Mouse (Mus musculus) liver, embryonic 16.5 days (tissue): ENCODE measurements around the gene Zfp362. TPM values are rescaled to one million over a fixed set of nuclear protein-coding genes. Genes with fewer than 3 reads are reported as not detected.

Experiments used
- ATAC-seq: fragments of 200-750 bp; cut with Nextera tagmentation; 2 replicates; pipeline ENCODE4 v1.8.0; 2017; ENCODE audit warnings: low read depth, mild to moderate bottlenecking, moderate number of reproducible peaks, moderate library complexity
- H3K27ac ChIP-seq: fragments of 300-500 bp; sonication (generic); 2 replicates; pipeline ENCODE4 v1.5.1; 2014; ENCODE audit warnings: mild to moderate bottlenecking, low read length
- H3K27me3 ChIP-seq: fragments of 300-500 bp; sonication (generic); 2 replicates; pipeline ENCODE4 v1.6.1; 2014; ENCODE audit warnings: low read depth, low read length, mixed read lengths; ENCODE audit not compliant: control insufficient read depth, insufficient read depth
- H3K36me3 ChIP-seq: fragments of 300-500 bp; sonication (generic); 2 replicates; pipeline ENCODE4 v1.6.1; 2014; ENCODE audit warnings: mild to moderate bottlenecking; ENCODE audit not compliant: control insufficient read depth, insufficient read depth
- H3K4me1 ChIP-seq: fragments of 300-500 bp; sonication (generic); 2 replicates; pipeline ENCODE4 v1.6.1; 2014; ENCODE audit warnings: low read depth, low read length, mixed read lengths; ENCODE audit not compliant: control insufficient read depth
- H3K4me2 ChIP-seq: fragments of 300-500 bp; sonication (generic); 2 replicates; pipeline ENCODE4 v1.6.1; 2014; ENCODE audit warnings: low read depth, low read length, mixed read lengths
- H3K4me3 ChIP-seq: fragments of 300-500 bp; sonication (generic); 2 replicates; pipeline ENCODE4 v1.5.1; 2014; ENCODE audit warnings: low read depth, mild to moderate bottlenecking, low read length
- H3K9ac ChIP-seq: fragments of 300-500 bp; sonication (generic); 2 replicates; pipeline ENCODE4 v1.6.1; 2014; ENCODE audit warnings: low read depth, low read length
- H3K9me3 ChIP-seq: fragments of 300-500 bp; sonication (generic); replicated peaks from 2 replicates; pipeline ENCODE4 v1.6.1; 2016; ENCODE audit warnings: low read length; ENCODE audit not compliant: control insufficient read depth
- WGBS: fragments of 180-500 bp; shearing (Covaris S2); extraction: QIAGEN DNeasy Blood & Tissue Kit; methylation state at CpG from one replicate; pipeline ENCODE4 v1.1.7; 2014; ENCODE audit not compliant: insufficient replicate concordance; 5-methylcytosine and 5-hydroxymethylcytosine counted together
- polyA plus RNA-seq: library from polyadenylated mRNA; unstranded; fragments of >200 nt; fragmentation: Nextera tagmentation; extraction: Ambion mirVana; gene quantifications from 2 replicates; pipeline ENCODE4 v1.2.1, GENCODE M21; 2015

Gene Zfp362
- polyA plus RNA-seq, 1 experiment from 2014 or later, result 5.2 TPM

DNA sequence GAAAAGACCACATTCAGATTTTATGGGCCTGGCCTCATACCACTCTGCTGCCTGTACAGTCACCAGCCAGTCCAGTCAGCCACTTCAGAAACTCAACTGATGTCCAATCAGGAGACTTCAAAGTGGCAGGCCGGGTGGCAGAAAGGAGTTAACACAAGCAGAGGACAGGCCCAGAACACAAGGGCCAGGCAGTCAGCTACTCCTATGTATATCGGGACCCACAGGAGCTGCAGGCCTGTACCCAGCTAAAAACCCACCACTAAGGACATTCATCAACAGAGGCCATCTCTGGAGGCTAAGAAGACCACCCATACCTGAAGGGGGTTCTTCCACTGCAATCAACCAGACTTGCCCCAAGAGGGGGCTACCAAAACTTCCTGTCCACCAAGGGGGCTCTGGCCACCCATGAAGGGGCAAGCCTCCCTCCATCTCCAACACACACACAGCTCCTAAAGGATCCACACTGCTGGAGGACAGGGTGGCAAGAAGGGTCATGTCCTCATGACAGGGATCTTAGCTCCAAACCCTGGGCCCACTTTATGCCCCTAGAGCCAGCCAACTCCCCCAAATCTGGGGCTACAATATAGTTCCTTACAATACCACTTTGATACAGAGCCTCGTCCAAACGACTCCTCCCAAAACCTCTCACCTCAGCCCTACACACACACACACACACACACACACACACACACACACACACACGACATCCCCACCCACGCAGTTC is 1.3 kb downstream of the Zfp362 start:
- H3K9ac ChIP-seq, result peak overlapping the region; percentile 91
- H3K4me2 ChIP-seq, result peak overlapping the region; percentile 98
- 11% methylated on average over 6 of the region's 6 CpGs for WGBS
- peak overlapping the region; percentile 7; the same call in 1 of the 2 replicates for H3K27ac ChIP-seq
- H3K4me3 ChIP-seq, result peak overlapping the region; percentile 83
- no peaks in the 10 kb centered on the region for H3K36me3 ChIP-seq
- H3K4me1 ChIP-seq, result peaks cover 39% of the 10 kb centered on the region
- H3K9me3 ChIP-seq, result no peaks in the 10 kb centered on the region
- no peak for ATAC-seq
- no peaks in the 10 kb centered on the region for H3K27me3 ChIP-seq

DNA sequence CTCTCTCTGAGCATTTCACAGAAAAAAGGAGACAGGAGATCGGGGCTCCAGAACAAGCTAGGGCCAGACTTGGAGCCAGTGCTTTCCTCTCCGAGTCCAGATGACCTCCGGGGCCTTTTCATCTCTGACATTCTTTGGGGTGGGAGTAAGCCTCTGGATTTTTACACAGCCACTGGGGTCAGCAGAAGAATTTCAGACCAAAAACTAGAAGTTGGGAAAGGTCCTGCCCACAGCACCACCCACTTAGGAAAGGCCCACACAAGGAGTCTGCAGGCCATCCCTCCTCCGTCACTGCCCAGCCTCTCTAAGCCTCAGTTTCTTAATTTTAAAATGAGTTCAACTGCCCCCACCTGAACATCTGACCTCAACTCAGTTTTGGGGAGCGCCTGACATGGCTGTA is 2.3 kb downstream of the Zfp362 start:
- Histone ChIP-seq H3K4me3 (no peak overlapping the region), H3K4me2 (no peak overlapping the region), H3K27me3 (no peaks in the 10 kb centered on the region), H3K4me1 (peaks cover 39% of the 10 kb centered on the region), H3K36me3 (no peaks in the 10 kb centered on the region), H3K9ac (no peak overlapping the region), H3K27ac (no peak overlapping the region), H3K9me3 (no peaks in the 10 kb centered on the region)
- no peak for ATAC-seq
- WGBS, result 73% methylated on average over 5 of the region's 5 CpGs

DNA sequence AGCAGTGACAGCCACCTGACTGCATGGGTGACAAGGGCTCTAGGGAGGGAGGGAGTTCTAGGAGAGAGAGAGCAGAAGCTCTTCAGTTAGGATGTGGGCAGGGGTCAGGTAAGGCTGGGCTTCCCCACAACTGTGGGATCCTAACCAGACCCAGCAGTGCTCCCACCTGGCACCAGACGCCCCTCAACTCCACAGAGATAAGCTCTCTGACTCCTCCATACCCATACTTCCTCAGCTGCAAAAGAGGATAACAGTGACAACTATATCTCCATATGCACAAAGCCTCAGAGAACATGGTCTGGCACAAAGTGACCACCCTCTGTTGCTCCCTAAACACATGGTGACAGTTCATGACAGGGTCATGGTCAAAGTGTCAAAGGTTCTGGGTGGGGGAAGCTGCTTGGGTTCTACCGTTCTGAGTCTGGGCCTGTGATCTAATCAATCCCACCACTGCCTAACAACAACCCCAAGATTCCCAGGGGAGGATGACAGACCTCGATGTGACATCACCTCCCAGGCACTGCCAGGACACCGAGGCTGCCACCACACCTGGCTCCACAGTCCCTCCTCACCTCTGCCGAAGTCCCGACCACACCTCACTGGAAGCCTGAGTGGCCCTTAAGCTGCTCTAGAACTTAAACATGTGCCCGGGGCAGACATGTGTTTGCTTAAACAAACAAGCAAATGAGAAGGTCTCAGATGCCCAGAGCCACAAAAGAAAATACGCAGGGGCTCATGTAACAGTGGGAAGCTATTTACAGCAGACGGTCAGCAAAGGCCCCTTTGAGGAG is 4.0 kb downstream of the Zfp362 start:
- Histone ChIP-seq H3K4me2 (no peak overlapping the region), H3K36me3 (no peaks in the 10 kb centered on the region), H3K9ac (no peak overlapping the region), H3K27me3 (no peaks in the 10 kb centered on the region), H3K9me3 (no peaks in the 10 kb centered on the region), H3K27ac (no peak overlapping the region), H3K4me3 (no peak overlapping the region), H3K4me1 (peaks cover 32% of the 10 kb centered on the region)
- WGBS, result 50% methylated on average over 9 of the region's 9 CpGs
- ATAC-seq, result no peak

DNA sequence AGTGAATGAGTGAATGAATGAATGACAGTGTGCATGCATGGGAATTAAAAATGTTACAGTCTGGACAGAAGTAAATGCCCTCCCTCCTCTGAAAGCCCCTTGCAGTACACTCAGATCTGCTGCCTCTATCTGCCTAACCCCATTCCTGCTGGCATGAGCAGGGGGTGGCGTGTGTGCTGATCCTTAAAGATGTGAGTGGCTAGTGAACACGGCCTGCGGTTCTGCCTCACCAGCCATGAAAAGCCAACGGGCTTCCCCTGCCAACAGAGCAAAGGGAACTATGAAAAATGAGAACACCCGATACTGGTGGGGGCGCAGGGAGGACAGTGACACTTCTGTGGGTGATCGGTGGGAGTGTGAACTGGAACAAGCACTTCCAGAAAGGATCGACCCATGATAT is 9.1 kb downstream of the Zfp362 start:
- Histone ChIP-seq H3K9ac (no peak overlapping the region), H3K27ac (no peak overlapping the region), H3K4me3 (no peak overlapping the region), H3K9me3 (no peaks in the 10 kb centered on the region), H3K27me3 (no peaks in the 10 kb centered on the region), H3K4me2 (no peak overlapping the region), H3K4me1 (peaks cover 15% of the 10 kb centered on the region), H3K36me3 (no peaks in the 10 kb centered on the region)
- no peak for ATAC-seq
- WGBS, result 64% methylated on average over 8 of the region's 8 CpGs

DNA sequence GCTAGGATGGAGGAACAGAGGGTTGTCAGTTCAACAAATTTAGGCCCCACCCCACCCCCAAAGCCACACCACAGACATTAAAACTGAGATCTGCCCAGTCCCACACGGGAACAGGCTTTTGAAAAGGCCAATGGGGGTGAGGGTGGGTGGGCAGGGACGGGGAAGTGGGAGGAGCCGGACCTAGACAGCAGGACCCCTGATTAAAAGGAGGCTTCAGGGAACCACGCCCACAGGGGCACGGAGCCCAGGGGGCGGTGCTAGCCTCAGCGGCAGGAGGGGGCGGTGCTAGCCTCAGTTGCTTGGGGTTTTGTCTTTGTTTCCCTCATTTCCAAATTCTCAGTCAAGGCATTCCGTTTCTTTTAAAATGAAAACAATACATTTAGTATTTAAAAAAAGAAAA is 10.2 kb downstream of the Zfp362 start:
- H3K4me1 ChIP-seq, result peaks cover 15% of the 10 kb centered on the region
- H3K27ac ChIP-seq, result no peak overlapping the region
- no peaks in the 10 kb centered on the region for H3K36me3 ChIP-seq
- 0 out of 2 replicates have a peak, but pooled peaks have one; percentile 14 for ATAC-seq
- no peak overlapping the region for H3K9ac ChIP-seq
- H3K4me3 ChIP-seq, result no peak overlapping the region
- no peaks in the 10 kb centered on the region for H3K27me3 ChIP-seq
- 8% methylated on average over 9 of the region's 9 CpGs for WGBS
- H3K9me3 ChIP-seq, result no peaks in the 10 kb centered on the region
- no peak overlapping the region for H3K4me2 ChIP-seq

DNA sequence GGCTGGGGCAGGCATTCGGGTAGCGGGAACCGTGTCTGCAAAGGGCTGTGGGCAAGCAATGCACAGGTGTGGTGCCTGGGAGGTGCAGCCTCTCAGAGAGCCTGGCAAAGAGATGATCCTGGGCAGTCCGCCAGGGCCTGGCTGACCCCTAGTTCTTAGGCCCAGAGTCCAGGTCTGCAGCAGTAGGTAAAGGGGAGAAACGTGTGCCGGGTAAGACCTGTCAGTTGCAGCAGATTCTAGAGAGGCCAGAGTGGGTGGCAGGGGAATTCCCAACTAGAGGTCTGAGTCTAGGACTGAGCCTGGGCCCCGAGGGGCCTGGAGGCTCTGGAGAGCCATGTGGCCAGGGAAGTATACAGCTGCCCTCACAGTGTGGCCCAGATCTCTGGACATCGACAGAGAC is 11.6 kb downstream of the Zfp362 start:
- 71% methylated on average over 8 of the region's 8 CpGs for WGBS
- ATAC-seq, result peak; percentile 52
- H3K4me3 ChIP-seq, result no peak overlapping the region
- no peaks in the 10 kb centered on the region for H3K36me3 ChIP-seq
- H3K27me3 ChIP-seq, result no peaks in the 10 kb centered on the region
- no peak overlapping the region for H3K9ac ChIP-seq
- no peaks in the 10 kb centered on the region for H3K9me3 ChIP-seq
- peaks cover 15% of the 10 kb centered on the region for H3K4me1 ChIP-seq
- no peak overlapping the region for H3K4me2 ChIP-seq
- H3K27ac ChIP-seq, result no peak overlapping the region

DNA sequence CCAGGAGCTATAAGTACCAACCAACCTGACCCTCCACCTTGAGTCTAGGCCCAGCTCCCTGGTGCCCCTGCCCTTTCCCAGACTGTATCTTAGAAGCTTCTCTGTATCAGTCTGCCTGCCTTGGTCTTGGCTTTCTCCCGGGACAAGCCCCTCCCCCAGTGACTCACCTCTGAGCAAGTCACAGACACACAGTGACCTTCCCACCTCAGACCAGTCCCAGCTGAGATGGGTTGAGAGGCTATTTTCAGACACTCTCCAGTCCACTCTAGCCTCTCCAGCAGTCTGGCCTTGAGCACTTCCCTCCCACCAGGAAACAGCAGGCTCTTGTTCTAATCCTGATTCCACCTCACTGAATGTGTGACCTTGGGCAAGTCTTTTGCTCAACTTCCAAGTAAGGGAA is 12.1 kb downstream of the Zfp362 start:
- H3K9ac ChIP-seq, result no peak overlapping the region
- H3K4me1 ChIP-seq, result peaks cover 15% of the 10 kb centered on the region
- no peak for ATAC-seq
- H3K4me3 ChIP-seq, result no peak overlapping the region
- no peaks in the 10 kb centered on the region for H3K27me3 ChIP-seq
- H3K9me3 ChIP-seq, result no peaks in the 10 kb centered on the region
- H3K27ac ChIP-seq, result no peak overlapping the region
- H3K4me2 ChIP-seq, result no peak overlapping the region
- WGBS, result 43% methylated on average over 1 of the region's 1 CpGs
- no peaks in the 10 kb centered on the region for H3K36me3 ChIP-seq

DNA sequence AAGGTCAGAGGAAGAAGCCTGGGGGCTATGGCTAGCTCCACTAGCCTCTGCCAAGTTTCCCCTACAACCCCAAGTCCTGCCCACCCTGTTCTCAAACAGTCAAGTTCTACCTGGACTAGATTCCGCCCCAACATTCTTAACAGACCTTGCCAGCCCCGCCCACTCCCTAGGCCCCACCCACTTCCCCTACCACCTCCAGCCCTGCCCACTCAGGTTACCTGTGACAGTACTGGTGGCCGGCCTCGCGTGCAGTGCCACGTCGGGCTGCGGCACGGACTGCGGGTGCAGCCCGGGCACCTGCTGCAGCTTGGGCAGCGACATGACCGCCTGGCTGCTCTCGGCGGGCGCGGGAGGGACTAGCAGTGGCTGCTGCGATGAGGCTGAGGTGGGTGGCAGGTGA is 16.2 kb downstream of the Zfp362 start:
- no peak overlapping the region for H3K9ac ChIP-seq

DNA sequence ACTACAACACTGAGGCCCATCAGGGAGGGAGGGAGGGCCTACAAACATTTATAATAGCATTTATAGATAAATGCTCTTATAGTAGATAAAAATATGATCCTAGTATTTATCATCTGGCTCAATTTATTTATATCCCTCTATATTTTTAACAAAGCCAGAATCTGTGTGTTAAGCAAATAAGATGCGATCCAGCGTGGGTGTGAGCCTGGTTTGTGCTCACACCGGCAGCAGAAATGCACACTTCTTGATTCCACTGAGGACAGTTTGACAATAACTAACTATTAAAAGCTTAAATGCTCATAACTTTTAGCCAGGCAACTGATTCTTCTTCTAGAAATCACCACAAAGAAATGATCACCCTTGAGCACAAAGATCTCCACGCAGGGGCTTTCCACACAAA is 17.7 kb downstream of the Zfp362 start:
- H3K4me1 ChIP-seq, result peaks cover under 1% of the 10 kb centered on the region
- H3K27ac ChIP-seq, result no peak overlapping the region
- no peak for ATAC-seq
- WGBS, result 77% methylated on average over 4 of the region's 4 CpGs
- no peak overlapping the region for H3K4me2 ChIP-seq
- H3K27me3 ChIP-seq, result no peaks in the 10 kb centered on the region
- no peak overlapping the region for H3K4me3 ChIP-seq
- no peaks in the 10 kb centered on the region for H3K9me3 ChIP-seq
- peaks cover 10% of the 10 kb centered on the region for H3K36me3 ChIP-seq
- H3K9ac ChIP-seq, result no peak overlapping the region

More for the DNA sequence above, 16.2 kb downstream of the Zfp362 start:
- peak overlapping the region; percentile 41 for H3K4me3 ChIP-seq
- ATAC-seq, result peak; percentile 30; the same call in 1 of the 2 replicates
- H3K4me2 ChIP-seq, result peak overlapping the region; percentile 47
- H3K27me3 ChIP-seq, result no peaks in the 10 kb centered on the region
- WGBS, result 68% methylated on average over 18 of the region's 18 CpGs
- H3K4me1 ChIP-seq, result no peaks in the 10 kb centered on the region; the same call in none of the 2 replicates
- H3K9me3 ChIP-seq, result no peaks in the 10 kb centered on the region
- H3K36me3 ChIP-seq, result peaks cover 5% of the 10 kb centered on the region
- H3K27ac ChIP-seq, result no peak overlapping the region
